Mouse (Mus musculus): ENCODE measurements around the gene Rgl3.

Gene Rgl3

DNA sequence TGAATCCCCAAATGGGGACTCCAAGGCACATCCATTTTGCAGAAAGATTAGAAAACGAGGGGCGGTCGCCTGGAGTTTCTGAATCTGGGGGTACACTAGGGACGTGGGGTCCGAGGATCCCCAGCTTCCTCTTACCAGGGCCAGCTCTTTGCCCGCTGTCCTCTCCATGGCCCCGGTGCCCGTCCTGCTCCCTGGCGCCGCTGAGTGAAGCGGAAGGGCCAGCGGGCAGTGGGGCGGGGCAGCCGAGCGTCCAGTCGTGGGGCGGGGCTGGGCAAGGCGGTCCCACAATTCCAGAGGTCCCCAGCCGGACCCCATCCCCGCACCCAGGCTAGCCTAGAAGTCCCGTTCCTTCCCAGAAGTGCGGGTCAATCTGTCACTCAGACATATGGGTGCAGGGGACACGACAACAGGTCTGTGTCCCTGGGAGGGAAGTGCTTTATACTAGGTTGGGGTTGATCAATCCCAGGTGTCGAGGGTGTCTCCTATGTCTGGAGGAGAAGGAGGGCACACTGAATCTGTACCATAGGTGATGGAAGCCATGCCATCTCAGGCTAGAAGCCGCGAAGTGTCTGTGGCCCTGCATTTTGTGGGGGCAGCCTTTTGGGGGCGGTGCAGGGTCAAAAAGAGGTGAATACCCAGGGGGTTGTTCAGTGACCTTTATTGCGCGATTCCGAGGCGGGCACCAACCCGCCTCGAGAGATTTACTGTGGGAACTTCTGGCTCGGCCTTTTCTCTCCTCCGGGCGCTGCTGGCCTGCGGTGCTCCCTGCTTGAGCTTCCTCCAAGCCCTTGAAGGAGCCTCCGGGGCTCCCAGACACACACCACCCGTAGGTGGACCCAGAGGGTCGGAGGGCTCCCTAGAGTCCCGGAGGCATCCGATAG, at the start of gene Rgl3:
Gene Rgl3 (minus strand): TSS at position 217 of the 881 bp plus-strand sequence.
- no peak for DNase-seq (ENCODE audit: extremely low read depth, low read depth, low spot score)

DNA sequence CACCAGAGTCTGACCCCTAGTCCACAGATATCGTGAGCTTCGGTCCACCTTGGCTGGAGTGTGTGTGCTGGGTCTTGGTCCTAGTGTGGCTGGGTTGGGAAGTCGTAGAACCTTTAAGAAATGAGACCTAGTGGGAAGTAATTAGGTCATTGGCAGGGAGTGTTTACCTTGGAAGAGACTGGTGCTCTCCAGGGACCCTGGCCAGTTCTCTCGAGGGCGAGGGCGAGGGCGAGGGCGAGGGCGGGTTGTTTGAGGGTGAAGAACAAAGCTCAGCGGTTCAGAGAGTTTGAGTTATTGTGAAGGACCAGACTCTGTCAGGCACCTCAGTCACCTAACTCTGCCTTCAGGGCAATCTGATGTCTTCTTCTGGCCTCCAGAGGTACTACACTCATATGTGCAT, 48.6 kb upstream of the Rgl3 start:
- no peak for DNase-seq (ENCODE audit: extremely low read depth, low read depth, low spot score)

DNA sequence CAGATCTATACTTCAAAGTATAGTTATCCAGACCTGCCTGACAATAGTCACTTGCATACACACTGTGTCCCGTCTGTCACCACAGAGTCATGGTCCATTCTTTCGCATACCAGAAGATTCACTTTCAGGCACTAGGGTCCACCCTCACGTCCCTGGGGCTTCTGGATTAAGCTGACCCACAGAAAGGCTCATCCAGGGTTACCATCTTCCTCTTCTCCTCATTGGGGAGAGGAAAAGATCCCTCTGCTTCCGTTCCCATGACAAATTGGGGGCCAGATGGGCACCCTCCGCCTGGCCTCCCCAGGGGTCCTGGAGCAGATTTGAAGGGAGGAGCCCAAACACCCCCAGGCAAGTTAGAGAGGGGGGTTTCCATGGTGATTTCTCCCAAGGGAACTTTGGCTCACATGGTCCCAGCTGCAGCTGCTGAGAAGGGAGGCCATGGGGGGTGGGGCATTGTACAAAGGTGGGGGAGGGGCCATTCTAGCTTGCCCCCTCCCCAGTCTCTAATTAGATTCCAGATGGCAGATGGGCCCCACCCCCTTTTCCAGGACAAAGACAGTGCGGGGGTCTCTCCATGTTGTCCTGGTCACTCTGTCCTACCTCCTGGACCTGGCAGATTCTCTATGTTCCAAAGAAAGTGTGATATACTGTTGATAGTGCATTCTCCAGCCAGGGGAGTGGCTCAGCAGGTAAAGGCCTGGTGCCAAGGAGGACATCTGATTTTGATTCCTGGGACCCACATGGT, 46.2 kb upstream of the Rgl3 start:
- DNase-seq (ENCODE audit: extremely low read depth, low read depth, low spot score): no peak

DNA sequence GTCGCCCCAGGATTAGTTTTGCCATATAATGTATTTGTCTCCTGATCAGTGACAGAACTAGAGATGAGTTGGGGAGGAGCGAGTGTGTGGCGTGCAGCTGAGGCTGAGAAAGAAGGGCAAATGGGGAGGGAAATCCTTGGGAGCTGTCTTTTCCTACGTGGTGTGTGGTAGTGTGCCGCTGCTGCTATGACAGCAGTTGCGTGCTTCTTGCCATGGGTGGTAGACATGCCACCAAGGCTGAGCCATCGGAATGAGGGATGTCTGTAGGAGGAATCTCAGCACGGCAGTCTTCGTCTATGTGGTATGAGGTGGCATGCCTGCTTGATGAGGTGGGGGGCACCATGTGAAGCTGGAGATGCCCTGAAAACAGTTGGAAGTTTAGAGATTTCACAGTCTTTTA, 41.1 kb upstream of the Rgl3 start:
- DNase-seq (ENCODE audit: extremely low read depth, low read depth, low spot score): no peak

DNA sequence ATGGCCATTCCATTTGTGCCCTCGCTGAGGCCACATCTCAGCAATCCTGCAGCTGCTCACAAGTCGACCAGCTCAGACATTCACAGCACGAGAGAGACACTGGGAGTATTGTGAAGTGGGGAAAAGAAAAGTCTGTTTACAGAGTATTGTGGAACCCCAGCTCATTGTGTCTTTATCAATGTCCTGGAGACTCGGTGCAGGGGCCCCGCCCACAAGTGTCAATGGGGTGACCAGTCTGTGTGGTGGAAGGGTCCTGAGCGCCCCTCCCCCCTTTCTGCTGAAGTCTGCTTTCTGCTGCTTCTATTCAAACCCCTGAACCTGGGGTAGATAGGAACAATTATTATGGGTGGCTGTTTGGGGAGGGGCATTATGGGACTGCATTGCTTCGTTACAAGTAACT, 39.2 kb upstream of the Rgl3 start:
- no peak for DNase-seq (ENCODE audit: extremely low read depth, low read depth, low spot score)

DNA sequence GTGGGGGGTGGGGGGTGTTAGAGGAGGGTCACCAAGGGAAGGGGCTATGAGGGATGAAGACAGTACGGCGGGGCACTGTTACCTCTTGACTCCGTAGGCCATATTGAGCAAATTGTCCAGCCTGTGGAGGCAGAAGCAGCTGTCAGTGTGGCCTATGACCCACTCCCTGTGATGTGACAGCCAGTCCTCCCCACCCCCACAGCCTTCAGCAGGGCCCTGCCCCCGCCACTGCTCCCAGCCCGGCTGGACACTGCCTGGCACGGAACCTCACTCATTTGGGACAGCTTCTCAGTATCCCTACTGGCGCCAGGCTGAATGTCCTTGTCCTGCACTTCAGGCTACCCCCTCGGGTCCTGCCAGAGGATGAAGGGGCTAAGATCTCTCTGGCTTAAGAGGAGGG, 35.3 kb upstream of the Rgl3 start:
- no peak for DNase-seq (ENCODE audit: extremely low read depth, low read depth, low spot score)

DNA sequence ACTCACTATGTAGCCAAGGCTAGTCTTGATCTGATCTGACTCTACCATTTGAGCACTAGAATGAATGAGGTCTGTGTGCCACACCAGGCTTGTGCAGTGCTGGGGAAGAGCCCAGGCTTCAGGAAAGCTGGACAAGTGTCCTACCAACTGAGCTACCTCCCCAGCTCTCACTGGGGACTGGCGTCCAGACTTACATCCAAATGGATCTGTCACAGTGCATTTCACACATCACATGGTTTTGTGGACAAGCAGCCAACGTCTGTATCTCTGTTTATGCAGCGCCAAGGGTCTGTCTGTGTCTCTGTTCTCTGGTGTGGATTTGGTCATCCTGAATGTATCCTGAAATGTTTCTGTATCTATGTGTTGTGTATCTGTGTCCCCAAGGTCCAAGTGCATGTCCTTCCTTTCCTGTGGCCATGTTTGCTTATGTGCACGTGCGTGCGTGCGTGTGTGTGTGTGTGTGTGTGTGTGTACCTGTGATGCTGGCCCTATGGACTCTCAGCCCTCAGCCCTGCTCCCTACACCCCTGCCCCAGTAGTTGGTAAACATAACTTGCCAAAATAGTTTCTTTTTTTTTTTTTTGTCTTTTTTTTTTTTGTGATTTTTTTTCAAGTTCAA, 28.1 kb upstream of the Rgl3 start:
- DNase-seq (ENCODE audit: extremely low read depth, low read depth, low spot score): no peak

DNA sequence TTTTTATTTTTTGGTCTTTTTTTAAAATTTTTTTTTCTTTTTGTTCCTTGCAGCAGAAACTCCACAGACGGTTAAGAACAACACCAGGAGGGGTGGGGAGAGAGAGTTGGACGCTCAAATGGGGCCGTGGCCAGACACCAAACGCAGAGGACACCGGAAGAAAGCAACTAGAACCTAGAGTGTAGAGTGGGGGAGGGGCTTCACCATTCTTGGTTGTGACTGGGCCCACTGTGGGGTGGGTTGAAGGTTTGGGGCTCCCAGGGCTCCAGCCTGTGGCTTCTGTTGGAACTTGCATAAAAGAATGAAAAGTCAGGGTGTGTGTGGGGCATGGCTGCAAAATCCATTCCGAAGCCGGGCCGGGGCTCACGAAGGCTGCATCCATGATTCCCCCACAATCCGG, 27.0 kb upstream of the Rgl3 start:
- DNase-seq (ENCODE audit: extremely low read depth, low read depth, low spot score): no peak

DNA sequence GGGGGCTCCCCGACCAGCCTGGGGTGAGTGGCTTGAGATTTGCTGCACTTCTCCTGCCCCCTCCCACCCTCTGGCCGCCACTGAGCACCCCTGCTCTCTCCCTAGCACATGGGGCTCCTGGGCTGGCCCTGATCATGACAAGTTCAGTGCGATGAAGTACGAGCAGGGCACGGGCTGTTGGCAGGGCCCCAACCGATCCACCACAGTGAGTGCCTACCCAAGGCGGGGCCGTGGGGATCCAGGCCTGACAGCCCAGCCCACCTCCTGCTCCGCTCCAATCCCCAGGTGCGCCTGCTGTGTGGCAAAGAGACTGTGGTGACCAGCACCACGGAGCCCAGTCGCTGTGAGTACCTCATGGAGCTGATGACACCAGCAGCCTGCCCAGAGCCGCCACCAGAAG, 23.5 kb upstream of the Rgl3 start:
- no peak for DNase-seq (ENCODE audit: extremely low read depth, low read depth, low spot score)

DNA sequence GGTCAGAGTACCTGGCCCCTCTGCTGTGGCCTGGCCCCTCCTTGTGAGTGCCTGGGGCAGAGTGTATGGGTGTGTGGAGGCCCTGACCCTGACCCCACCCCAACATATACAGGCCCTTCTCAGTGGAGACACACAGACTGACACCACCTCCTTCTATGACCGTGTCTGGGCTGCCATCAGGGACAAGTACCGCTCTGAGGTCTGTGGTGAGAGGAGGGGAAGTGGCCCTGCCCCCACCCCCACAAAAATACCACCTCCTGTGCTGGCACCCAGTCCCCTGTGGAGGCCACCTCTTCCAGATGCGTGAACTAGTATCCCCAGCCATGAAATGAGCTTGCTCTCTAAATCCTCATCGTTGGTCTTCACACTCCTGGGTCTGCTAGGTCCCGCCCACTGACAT, 21.8 kb upstream of the Rgl3 start:
- DNase-seq (ENCODE audit: extremely low read depth, low read depth, low spot score): no peak

DNA sequence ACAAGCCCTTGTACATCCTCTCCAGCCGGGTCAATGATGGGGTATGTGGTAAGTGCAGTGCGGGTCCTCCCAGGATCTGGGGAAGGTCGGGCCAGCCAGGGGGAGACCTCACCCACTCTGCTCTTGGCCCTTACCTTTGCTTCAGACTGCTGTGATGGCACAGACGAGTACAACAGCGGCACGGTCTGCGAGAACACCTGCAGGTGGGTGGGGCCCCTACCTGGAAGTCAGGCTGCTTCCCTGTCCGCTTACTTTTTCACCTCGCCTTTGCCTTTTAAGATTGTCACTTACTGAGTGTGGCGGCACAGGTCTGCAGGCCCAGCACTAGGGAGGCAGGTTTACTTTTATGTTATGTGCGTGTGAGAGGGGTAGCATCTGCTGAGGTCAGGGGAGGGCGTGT, 15.3 kb upstream of the Rgl3 start:
- DNase-seq (ENCODE audit: extremely low read depth, low read depth, low spot score): no peak

DNA sequence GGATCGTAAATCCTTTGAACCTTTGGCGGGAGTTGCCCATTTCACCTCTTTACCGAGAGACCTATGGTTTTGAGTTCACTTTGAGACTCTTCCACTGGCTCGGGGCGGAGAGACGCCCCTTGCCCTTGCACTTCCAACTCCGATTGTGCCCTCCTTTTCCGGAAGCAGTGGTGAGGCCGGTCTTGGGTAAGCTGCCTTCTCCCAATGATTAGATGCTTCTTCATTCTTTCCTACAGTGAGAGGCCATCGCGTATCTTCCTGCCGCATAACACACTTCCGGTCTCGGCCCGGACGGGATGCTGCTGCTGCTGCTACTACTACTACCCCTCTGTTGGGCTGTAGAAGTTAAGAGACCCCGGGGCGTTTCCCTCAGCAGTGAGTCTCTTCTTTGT, 13.9 kb upstream of the Rgl3 start:
- no peak for DNase-seq (ENCODE audit: extremely low read depth, low read depth, low spot score)

DNA sequence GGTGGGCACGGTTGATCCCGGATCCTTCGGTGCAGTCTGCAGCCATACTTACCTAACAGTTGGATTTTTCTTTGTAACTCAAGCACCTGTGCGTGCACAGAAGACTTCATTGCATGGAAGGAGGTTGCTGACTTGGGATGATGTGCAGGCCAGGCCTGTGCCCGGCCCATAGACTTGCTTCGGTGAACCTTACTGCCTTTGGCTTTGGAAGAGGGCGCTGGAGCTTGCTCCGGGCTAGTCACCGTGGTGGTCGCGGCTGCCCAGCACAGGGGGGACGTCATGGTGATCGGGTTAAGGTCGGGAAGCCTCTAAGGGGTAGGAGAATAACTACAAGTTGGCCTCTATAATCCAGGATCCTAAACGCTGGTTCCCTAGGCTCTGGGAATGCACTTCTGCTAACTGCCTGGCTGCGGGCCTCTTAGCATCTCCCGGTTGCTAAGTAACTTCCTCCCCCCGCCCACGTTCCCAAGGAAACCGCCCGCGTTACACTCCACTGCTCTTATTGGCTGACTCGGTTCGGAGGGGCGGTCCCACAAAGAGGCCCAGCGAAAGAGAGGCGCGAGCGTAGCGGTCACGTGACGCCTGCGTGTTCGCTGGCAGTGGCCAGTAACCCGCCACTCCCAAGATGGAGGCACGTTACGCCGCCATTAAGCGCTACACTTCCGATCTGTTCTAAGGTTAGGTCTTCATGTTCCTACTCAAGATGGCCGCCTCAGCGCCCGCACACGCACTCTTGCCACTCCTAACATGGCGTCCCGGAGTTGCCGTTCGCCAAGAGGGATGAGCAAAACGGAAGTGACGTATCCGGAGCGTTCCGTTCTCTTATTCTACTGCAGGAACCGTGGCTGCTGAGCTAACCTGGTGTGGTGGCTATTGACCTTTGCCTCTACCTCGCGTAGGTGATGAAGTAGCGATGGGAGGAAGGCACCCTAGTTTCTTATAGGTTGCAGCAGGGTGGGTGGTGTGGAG, 13.2 kb upstream of the Rgl3 start, which contains the start of the genes Ccdc151 and Prkcsh:
Gene Ccdc151 (minus strand): TSS at position 441 of the 969 bp plus-strand sequence.
Gene Prkcsh (plus strand): TSS at position 613 of the 969 bp plus-strand sequence.
- DNase-seq (ENCODE audit: extremely low read depth, low read depth, low spot score): peak; percentile 95

DNA sequence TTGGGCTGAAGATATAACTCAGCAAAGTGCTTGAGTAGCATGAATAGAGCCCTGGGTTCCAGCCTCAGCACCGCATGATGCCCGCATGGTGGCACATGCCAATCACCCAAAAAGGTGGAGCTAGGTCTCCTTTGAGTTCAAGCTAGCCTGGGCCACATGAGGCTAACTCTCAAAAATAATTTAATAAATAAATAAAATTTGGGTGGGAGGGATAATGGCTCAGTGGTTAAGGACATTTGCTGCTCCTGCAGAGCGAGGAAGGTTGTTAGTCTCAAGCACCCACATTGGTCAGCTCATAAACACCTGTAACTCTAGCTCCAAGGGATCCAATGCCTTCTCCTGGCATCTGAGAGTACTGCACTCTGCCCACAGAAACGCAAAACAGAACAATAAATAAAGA, 12.4 kb upstream of the Rgl3 start:
- no peak for DNase-seq (ENCODE audit: extremely low read depth, low read depth, low spot score)

DNA sequence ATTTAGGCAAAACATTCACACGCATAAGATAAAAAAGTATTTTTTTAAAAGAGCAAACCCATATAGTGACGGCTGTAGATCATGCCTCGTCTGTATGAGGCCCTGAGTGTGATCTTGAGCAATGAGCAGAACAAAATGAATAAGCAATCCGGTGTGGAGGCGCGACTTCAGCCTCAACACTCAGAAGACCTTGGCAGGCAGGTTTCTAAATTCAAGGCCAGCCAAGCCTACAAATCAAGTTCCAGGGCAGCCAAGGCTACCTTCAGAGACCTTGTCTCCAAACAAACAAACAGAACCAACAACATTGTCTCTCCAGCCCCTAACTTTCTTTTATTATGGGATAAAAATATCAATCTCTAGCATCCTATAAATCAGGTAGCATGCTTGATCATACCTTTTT, 11.1 kb upstream of the Rgl3 start:
- no peak for DNase-seq (ENCODE audit: extremely low read depth, low read depth, low spot score)

DNA sequence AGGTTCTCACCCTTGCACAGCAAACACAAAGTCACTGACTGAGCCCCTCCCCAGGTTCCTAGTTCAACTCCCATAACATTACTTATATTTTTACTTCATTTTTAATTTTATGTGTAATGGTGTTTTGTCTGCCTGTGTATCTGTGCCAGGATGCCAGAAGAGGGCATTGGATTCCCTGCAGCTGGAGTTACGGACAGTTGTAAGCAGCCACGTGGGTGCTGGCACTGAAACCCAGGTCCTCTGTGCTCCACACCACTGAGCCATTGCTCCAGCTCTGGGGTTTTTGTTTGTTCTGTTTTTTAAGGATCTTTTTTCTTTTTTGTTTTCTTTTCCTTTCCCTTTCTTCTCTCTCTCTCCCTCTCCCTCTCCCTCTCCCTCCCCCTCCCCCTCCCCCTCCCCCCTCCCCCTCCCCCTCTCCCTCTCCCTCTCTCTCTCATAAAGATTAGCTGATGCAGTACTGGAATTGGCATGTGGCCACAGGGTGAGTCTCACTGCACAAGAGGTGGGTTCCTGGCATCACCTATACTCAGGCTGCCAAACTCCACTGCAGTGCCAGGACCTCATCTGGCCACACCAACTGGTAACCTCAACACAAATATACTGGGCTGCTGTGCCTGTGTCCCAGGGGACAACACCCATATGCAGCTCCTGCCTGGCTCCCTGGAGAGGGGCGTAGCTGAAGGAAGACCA, 7.1 kb upstream of the Rgl3 start:
- no peak for DNase-seq (ENCODE audit: extremely low read depth, low read depth, low spot score)

DNA sequence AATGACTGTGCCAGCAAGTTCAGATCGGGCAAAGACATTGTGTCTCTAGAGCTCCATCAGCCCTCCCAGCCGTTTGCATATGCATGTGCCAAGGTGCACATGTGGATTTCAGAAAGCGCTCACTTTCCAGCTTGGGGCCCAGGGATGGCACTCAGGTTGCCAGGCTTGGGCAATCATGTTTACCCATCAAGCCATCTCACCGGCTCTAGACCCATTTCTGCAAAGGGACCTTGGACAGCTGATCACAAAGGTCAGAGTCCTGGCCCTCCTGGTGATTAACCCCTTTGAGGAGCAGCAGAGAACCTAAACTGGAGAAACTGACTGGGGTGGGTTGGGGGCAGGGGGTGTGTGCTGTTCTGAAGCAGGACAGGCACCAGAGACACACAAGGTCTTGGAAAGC, 3.0 kb upstream of the Rgl3 start:
- no peak for DNase-seq (ENCODE audit: extremely low read depth, low read depth, low spot score)

DNA sequence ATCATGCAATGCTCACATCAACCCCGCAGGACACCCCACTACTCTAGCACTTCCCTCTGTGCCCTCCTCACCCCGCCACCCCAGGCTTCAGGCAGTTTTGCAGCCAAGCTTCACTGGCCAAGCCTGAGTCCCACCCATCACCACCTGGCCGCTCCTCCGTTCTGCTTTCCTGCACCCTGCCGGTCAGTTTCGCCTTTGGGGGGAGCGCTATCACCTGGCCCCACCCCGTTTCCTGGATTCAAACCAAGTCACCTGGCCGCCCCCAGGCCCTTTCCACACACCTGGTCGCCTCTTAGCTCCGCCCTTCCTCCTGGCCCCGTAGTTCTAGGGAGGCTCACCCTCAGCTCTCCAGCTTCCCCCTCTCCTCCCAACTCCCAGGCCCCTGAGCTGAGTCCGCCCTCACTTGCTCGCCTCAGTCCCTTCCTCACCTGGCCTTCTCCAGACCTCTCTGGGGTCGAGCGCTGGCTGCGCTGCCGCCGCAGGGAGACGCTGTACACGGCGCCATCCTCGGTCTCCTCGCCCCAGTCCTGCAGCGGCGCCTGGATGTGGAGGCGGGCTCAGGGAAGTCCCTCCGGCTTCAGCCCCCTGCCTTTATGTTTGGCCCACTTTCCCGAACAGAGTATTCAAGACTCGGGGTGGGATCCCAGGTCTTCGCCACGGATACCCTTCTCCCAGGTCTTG, 685 bp downstream of the Rgl3 start:
- no peak for DNase-seq (ENCODE audit: extremely low read depth, low read depth, low spot score)

DNA sequence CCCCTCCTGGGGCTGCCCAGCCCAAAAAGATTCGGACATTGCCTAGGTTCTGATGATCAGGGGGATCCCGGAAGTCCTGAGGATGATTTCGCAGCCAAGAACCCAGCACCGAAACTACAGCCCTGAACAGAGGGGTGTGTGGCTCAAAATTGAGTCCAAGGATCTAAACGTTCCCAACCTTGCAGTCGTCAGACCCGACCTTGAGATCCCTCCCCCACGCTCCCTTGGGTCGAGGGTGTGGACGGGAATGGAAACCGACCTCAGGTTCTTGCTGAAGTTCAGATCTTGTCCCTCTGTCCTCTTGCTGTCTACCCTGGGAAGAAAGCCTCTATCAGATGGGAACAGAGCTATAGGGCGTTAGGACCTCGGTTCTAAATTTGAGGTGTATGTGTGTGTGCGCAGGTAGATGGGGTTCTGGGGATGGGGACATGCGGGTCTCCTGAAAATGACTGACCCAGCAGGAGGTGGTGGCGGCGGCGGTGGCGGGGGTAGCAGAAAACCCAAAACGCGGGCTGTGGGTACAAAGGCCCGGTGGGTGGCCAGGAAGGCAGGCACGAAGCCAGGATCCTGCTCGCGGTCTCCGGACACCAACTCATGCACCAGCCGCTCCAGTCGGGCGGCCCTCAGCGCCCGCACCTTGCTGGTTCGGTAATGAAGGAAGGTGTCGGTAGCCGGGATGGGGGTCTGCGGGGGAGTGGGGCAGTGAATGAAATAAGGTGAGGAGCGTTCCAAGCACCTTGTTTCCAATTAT, 1.5 kb downstream of the Rgl3 start:
- DNase-seq (ENCODE audit: extremely low read depth, low read depth, low spot score): no peak

Data from fat pad, adult 2 months (tissue).